Comparison of ENCODE assay signal across 12 mouse cellular contexts in the genomic region with DNA sequence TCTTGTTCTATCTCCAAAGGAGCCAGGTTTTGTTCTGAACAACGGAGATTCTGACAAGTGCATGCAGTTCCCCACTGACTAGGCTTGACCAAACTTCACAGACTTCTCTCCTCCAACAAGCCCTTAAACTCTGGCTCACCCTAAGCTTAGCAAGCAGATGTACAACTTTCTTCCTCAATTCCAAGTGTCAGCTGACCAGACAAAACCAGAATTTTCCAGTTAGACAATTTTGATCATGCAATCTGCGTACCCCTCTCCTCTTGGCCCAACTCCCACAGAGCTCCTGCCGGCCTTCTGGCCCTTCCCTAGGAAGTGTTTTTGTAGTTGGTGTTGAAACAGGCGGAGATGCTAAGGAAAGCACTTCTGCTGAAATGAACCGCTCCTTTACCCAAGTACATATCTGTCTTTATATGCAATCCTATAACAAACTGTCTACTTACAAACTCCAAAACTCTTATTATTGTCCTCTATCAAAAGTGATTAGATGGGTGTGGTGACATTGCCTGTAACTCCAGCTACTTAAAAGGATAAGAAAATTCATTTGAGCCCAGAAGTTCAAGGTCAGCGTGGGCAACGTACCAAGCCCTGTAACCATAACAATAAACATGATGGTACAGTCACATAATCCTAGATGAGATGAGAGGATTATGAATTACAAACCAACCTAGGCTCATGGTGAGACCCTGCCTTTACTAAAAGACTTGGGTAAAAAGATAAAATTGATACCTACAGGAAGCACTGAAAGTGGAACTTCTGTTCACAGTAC. TPM values are rescaled to one million over a fixed set of nuclear protein-coding genes. Genes with fewer than 3 reads are reported as not detected.
A peak's percentile ranks its signal among the peaks of the same experiment; 100 is the strongest.
DNase-seq lines count a peak whose midpoint lies in the region; ATAC-seq and TF ChIP-seq lines count a peak whose summit lies in the region.
"Had no signal": no experiment of that assay in that cellular context is flagged by ENCODE, and none has a peak within 500 bp of the region (broad histone marks: within the 10 kb centered on the region; RNA-seq: fewer than 3 reads in every experiment).

No protein-coding gene starts in this region.

- no peak for ATAC-seq in cerebellum, adult (ENCODE audit: insufficient number of reproducible peaks, low FRiP score, low TSS enrichment)
- no peak for ATAC-seq in limb, embryonic 14.5 days (ENCODE audit: low FRiP score, low read depth)
- ATAC-seq: forebrain, embryonic 15.5 days had no signal

- no peaks in the 10 kb centered on the region for H3K27me3 ChIP-seq in limb, embryonic 14.5 days (ENCODE audit: control insufficient read depth, insufficient read depth, low read length)
- no peaks in the 10 kb centered on the region for H3K27me3 ChIP-seq in limb, embryonic 10.5 days (ENCODE audit: low read depth, poor library complexity, severe bottlenecking)
- H3K27me3 ChIP-seq: forebrain, embryonic 15.5 days; neural tube, embryonic 12.5 days had no signal

- H3K4me3 ChIP-seq in limb, embryonic 14.5 days (replicated peaks; ENCODE audit: low read length): no peak overlapping the region
- no peak overlapping the region for H3K4me3 ChIP-seq in limb, embryonic 10.5 days
- H3K4me3 ChIP-seq: forebrain, embryonic 15.5 days; neural tube, embryonic 12.5 days had no signal

- no peak overlapping the region for H3K4me2 ChIP-seq in limb, embryonic 14.5 days (replicated peaks; ENCODE audit: low read depth, low read length, severe bottlenecking)
- H3K4me2 ChIP-seq: forebrain, embryonic 15.5 days; neural tube, embryonic 12.5 days had no signal

- TF ChIP-seq POLR2A in limb, embryonic 14.5 days (IDR thresholded peaks at IDR 0.05; ENCODE audit: borderline replicate concordance, extremely low read depth, insufficient read depth, insufficient read length): no peak

- 0 out of 2 replicates have a peak overlapping the region, but pooled peaks have one; percentile 48 for H3K27ac ChIP-seq in limb, embryonic 14.5 days (replicated peaks; ENCODE audit: low read depth, low read length)
- no peak overlapping the region for H3K27ac ChIP-seq in limb, embryonic 10.5 days
- H3K27ac ChIP-seq: forebrain, embryonic 15.5 days; neural tube, embryonic 12.5 days had no signal

- 75% methylated on average over 7 of the region's 7 CpGs for WGBS in limb, embryonic 14.5 days
- 85% methylated on average over 7 of the region's 7 CpGs for WGBS in limb, embryonic 10.5 days

- no peak overlapping the region for H3K9ac ChIP-seq in limb, embryonic 14.5 days (ENCODE audit: low read depth, low read length, severe bottlenecking)
- H3K9ac ChIP-seq: forebrain, embryonic 15.5 days; neural tube, embryonic 12.5 days had no signal

- DNase-seq in cerebellum, postnatal 10 days: peak; percentile 63 to 67
- no peak for DNase-seq in limb, embryonic 14.5 days (ENCODE audit: low spot score)
- DNase-seq in limb, embryonic 10.5 days (ENCODE audit: low spot score): no peak
- peak; percentile 74 for DNase-seq in adrenal gland, postnatal 14 days
- peak; percentile 39 for DNase-seq in lung, postnatal 36 days
- DNase-seq in frontal cortex, postnatal 14 days (ENCODE audit: low spot score in 2 of 2): no peak
- DNase-seq in spleen, postnatal 14 days (ENCODE audit: low spot score in 2 of 2): no peak
- DNase-seq: kidney, adult 18-20 months; layer of hippocampus, postnatal 36 days had no signal

- H3K36me3 ChIP-seq in limb, embryonic 14.5 days (ENCODE audit: control insufficient read depth, insufficient read depth, low read length): no peaks in the 10 kb centered on the region
- no peaks in the 10 kb centered on the region for H3K36me3 ChIP-seq in limb, embryonic 10.5 days
- H3K36me3 ChIP-seq: forebrain, embryonic 15.5 days; neural tube, embryonic 12.5 days had no signal

- H3K9me3 ChIP-seq in limb, embryonic 14.5 days (ENCODE audit: control insufficient read depth, low read length): no peaks in the 10 kb centered on the region
- no peaks in the 10 kb centered on the region for H3K9me3 ChIP-seq in limb, embryonic 10.5 days (replicated peaks)
- H3K9me3 ChIP-seq: forebrain, embryonic 15.5 days; neural tube, embryonic 12.5 days had no signal

- peaks cover 13% of the 10 kb centered on the region for H3K4me1 ChIP-seq in limb, embryonic 14.5 days (ENCODE audit: control insufficient read depth, insufficient read depth, low read length)
- peaks cover 2% of the 10 kb centered on the region; the same call in 1 of the 2 replicates for H3K4me1 ChIP-seq in limb, embryonic 10.5 days

RNA-seq across cellular contexts. Expression of gene Lrp6, which starts 10.4 kb away (rescaled TPM):
- polyA plus RNA-seq in limb, embryonic 14.5 days (2012; rRNA removed): 42.7 and 45.1 TPM in 2 replicates
- 39.5 and 43.5 TPM in 2 replicates for polyA plus RNA-seq in limb, embryonic 14.5 days (2014; fragmentation: Nextera tagmentation; extraction: Ambion mirVana)
- polyA plus RNA-seq in limb, embryonic 10.5 days (2016; fragmentation: Nextera tagmentation; extraction: Ambion mirVana): 25.3 and 33.4 TPM in 2 replicates
- 81.5 and 89.2 TPM in 2 replicates for total RNA-seq in adrenal gland, postnatal 14 days (2021)

Comparison
In these comparisons a context has a peak if more than half of its experiments do, and no peak if none do; other contexts are left out.
1. DNase-seq: peak in cerebellum, postnatal 10 days (2 of 2), adrenal gland, postnatal 14 days (single experiment) and lung, postnatal 36 days (single experiment); none in limb, embryonic 14.5 days (single experiment), limb, embryonic 10.5 days (single experiment), frontal cortex, postnatal 14 days (0 of 2) and spleen, postnatal 14 days (0 of 2).